Mouse (Mus musculus) T-cell, adult 66 days (primary cell): ENCODE data around the gene Arl10. TPM values are rescaled to one million over a fixed set of nuclear protein-coding genes. Genes with fewer than 3 reads are reported as not detected.

Experiments
- total RNA-seq, 2 experiments: library from RNA; stranded (reverse); gene quantifications; 3 replicates in 1 of 2; 4 replicates in 1 of 2; pipeline ENCODE4 v1.2.4; 2023

Gene Arl10
- 1 to 10 TPM; 1.9 to 3.9 TPM for total RNA-seq

GRCm38 (mm10) chr13:54574854-54575481 is at the start of gene Arl10:
Arl10 (plus strand) TSS chr13:54575015.

GRCm38 (mm10) chr13:54565201-54565581 is 9.6 kb upstream of the Arl10 start, which contains the start of gene 4833439L19Rik:
4833439L19Rik (minus strand) TSS chr13:54565435.

GRCm38 (mm10) chr13:54589996-54590951 is 15.5 kb downstream of the Arl10 start, which contains the start of the genes Nop16 and Higd2a:
Nop16 (minus strand) TSS chr13:54590090.
Higd2a (plus strand) TSS chr13:54590207.

DNA sequence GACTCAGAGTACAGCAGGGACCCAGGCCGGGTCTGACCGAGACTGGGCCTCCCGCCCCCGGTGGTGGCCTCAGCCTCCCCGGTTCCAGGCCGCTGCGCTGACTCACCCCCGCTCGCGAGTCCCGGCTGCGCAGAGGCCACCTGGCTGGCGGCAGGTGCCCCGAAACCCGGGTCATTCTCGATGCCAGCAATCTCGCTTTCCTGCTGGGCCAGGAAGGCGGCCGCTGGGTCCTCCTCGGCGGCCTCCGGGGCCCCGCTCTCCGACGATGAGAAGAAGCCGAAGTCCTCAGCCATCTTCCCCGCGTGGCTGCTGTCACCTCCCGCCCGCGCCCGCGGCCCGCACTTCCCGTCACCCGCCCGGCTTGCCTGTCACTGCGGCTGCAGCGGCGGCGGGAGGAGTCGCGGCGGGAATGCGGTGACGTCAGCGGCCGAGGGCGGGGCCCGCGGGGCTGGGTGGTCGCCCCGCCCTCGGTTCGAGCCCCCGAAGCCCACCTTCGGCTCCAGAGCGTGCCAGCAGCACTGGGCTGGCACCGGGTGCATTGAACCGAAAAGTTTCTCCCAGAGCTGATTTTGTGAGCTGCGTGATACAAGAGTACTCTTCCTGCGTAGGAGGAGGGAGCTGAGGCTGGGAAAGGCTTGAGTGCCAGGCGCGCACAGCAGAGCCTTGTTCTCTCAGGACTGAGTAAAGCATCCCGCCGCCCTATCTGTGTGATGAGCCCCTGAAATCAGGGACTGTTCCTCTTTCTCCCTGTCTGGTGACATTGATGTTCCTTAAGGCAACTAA is 36.3 kb downstream of the Arl10 start, which contains the start of gene Cltb:
TSS of gene Cltb (minus strand) at position 373 of the 783 bp plus-strand sequence.

GRCm38 (mm10) chr13:54621155-54621932 is 46.5 kb downstream of the Arl10 start, which contains the start of gene Faf2:
Faf2 (plus strand) TSS chr13:54621784.

Other genes starting within 250 kb of the Arl10 start
- under 1 TPM; 0.17 to 0.47 TPM for gene Cplx2, start 203.7 kb upstream of the Arl10 start, total RNA-seq
- gene Thoc3, start 106.2 kb upstream of the Arl10 start, total RNA-seq, result 10 to 100 TPM; 34.0 to 35.1 TPM
- 10 to 100 TPM; 30.9 to 33.8 TPM for gene Simc1, start 71.2 kb upstream of the Arl10 start, total RNA-seq
- gene 4833439L19Rik, start 9.6 kb upstream of the Arl10 start, total RNA-seq, result 10 to 100 TPM; 37.7 to 46.2 TPM
- 10 to 100 TPM; 16.2 to 25.1 TPM for gene Nop16, start 15.1 kb downstream of the Arl10 start, total RNA-seq
- 10 to 100 TPM; 84.3 to 84.7 TPM for gene Higd2a, start 15.2 kb downstream of the Arl10 start, total RNA-seq
- 10 to 100 TPM; 35.8 to 40.6 TPM for gene Cltb, start 36.3 kb downstream of the Arl10 start, total RNA-seq
- 10 to 100 TPM; 49.8 to 67.3 TPM for gene Faf2, start 46.8 kb downstream of the Arl10 start, total RNA-seq
- gene Rnf44, start 118.9 kb downstream of the Arl10 start, total RNA-seq, result 100 to 1,000 TPM; 223 to 234 TPM
- gene Cdhr2, start 126.4 kb downstream of the Arl10 start, total RNA-seq, result not detected
- gene Gprin1, start 174.9 kb downstream of the Arl10 start, total RNA-seq, result not detected
- gene Sncb, start 191.6 kb downstream of the Arl10 start, total RNA-seq, result not detected
- gene Eif4e1b, start 209.0 kb downstream of the Arl10 start, total RNA-seq, result not detected
- 1 to 10 TPM in 1 of 2 experiments, under 1 TPM in 1; 0.84 to 2.1 TPM for gene Tspan17, start 214.4 kb downstream of the Arl10 start, total RNA-seq